Mouse (Mus musculus) right cerebral cortex, postnatal 4 days (tissue): ENCODE results near the gene Cep72.
"Not testable (repeated sequence)": the region's sequence is repeated elsewhere in the genome, so short reads cannot be mapped to it uniquely, and the experiment has no call there.

Source experiments
- DNase-seq: peaks from one replicate; pipeline ENCODE4 v3.0.0-alpha.2; 2022

Cep72 gene

DNA sequence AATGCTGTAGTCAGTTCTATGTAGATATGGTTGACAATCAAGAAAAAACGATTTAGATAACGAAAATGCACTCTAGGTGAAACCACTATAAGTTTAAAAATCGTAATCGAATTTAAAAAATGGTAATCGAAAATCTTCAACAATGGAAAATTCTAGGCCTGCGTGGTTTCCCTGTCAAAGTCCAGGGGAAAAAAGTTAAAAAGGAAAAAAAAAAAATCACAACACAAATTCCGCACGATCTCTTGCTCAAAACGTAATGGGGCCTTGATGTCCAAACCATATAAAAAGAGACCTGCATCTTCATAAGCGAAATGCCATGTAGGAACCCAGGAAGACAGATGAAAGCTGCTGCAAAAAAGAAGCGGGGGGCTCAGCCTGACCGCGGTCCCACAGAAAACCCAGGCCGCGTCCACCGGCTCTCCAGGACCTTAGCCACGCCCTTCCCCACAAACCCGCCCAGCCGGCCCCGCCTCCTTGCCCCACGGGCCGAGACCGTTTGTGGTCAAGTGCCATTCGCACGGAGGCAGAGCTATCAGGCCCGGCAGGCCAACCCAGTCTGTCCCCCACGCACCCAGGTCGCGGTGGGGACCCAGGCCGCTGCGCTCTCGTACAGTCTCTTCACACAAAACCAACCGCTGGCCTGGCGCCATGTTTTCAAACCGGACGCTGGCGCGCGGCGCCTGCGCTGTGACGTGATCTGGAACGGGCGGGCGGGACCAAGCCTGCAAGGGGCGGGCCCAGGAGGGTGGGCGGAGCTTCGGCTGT lies at the start of gene Cep72:
TSS of gene Cep72 (minus strand) at position 687 of the 765 bp plus-strand sequence.
- DNase-seq, result peak; percentile 98

DNA sequence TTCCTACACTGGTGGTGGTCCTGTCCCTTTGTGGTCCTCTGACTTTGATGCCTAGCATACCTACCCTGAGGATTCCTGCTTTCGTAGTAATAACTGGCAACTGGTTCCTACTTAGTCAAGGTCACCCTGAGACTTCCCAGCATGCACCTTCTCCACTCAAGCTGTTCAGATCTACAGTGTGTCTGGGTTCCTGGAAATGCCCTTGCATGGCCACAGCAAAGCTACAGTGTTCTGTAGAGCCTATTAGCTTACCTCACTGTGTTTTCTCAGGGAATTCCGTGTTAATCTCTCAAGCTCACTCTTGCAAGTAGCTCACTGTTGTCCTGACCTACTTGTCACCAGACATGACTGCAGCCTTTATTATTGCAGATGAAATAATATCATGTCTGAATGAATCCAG lies 45.3 kb upstream of the Cep72 start:
- DNase-seq, result no peak

- no peak for DNase-seq
Observed at GRCm38 (mm10) chr13:74104417-74104816, 42.3 kb upstream of the Cep72 start.

DNA sequence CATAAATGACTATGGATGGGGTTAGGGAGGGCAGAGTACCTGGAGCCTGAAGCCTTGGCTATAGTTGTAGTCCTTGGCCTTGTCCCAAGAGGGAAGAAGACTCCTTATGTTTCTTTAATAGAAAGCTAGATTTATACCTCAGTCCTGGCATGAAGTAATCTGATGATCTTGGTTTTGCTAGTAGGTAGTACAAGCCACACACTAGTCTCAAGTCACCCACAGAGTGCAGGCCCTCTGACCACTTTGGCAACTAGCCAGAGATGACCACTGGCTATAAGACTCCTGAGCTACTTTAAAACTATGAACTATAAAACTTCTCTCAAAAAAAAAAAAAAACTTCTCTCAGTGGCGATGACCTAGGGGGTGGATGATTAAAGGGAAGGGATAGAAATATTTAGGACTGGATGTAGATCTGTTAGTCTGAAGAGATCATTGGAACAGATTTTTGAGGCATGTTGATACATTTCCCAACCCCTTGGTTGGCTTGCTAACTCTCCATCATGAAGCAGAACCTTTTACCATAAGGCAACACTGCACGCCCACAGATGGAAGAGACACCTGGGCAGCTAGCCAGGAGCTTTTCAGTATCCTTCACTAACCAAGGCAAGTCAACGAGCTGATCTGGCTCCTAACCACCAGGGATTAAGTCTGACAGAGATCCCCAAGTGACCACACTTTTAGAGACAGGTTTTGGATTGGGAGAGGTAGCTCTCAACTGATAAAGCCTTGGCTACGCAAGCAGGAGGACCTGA lies 40.9 kb upstream of the Cep72 start:
- no peak for DNase-seq

DNA sequence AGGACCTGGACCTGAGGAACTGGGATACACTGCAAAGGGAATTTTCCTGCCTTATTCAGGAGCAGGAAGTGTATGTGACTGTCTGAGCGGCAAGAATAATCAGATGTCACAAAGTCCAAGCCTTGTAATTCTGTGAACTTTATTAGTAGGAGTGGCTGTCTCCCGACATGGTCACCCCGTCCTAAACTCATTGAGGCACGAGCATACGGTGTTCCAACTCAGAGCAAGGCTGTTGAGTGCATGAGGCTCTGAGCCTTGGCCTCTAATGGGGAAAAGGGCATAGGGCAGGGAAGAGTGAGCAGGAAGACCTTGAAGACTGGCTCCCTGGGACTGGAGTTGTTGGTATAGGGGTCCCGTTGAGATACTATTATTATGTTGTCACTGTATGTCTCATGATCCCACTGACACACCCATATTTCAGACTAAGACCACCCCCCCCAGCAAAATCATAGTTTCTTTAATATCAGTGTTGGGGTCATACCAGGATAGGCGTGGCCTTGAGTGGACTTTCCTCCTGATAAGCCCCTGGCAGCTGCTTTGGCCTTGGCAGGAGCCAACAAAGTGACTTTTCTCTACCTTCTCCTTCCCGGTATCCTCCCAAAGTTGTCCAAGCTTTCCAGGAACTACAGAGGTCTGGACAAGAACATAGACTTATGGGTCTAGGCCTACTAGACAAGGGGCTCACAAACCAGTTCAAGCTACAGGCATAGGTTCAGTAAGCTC lies 40.2 kb upstream of the Cep72 start:
- DNase-seq, result no peak

GRCm38 (mm10) chr13:74098913-74099312 lies 36.8 kb upstream of the Cep72 start:
- no peak for DNase-seq

DNA sequence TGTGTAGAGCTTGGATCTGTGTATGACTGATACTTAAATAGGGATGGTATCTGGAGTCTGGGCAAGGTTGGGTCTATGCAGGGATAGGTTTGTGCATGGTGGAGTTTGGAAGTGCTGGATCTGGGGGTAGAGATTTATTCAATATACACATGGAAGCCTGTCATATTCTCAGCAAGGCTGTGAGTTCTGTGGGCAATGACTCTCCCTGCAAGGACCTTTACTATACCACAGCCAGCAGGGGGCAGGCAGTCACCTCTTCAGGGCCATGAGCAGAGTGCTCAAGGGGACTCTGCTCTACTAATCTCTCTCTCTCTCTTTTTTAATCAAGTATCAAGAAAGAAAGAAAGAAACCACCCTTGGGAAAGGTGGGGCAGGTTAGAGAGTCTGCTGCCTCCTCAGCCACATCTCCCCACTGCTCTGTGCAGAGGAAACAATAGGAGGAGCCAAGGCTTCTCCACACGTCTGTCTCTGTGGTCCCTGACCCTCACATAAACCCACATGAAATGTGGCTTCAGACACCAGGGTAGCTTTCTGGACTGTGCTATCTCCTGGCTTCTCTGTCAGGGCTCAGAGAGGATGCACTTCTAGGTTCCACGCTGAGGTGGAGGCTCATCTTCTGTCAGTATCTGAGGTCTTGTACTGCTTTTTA lies 34.7 kb upstream of the Cep72 start:
- DNase-seq, result peak; percentile 70

GRCm38 (mm10) chr13:74095936-74096335 lies 33.8 kb upstream of the Cep72 start:
- DNase-seq, result no peak

DNA sequence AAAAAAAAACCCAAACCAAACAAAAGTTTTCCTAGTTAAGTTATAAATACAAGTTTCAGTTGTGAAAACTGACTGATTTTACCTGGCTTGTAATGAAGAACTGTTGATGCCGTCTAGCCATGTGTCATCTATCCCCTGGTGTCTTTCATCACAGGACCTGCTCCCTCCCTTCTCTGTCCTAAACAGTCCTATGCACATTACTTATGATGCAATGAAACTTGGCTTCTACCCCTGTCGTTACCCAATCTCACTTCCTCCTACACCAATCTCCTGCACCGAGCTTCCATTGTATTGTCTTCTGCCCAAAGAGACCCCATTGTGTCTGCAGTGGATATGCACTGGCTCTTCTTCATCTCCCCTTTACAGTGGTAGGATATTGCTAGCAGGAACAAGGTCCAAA lies 28.2 kb upstream of the Cep72 start:
- DNase-seq, result no peak

DNA sequence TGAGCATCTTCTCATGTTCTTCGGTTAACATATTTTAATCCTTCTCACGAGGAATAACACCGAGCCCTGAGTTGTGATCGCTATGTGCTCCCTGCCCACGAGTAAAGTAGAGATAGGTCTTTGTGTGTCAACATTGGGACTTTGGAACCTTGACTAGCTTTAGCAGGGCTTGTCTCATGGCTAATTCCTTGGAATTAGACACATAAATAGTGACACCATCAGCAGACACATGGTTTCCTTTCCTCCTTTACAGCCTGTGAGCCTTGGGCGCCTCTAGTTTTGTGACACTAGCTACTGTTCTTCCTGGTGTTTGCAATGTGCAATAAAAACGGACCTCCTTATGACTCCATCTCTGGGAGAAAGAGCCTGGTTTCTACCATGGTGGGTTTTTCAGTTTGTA lies 11.3 kb upstream of the Cep72 start:
- no peak for DNase-seq

DNA sequence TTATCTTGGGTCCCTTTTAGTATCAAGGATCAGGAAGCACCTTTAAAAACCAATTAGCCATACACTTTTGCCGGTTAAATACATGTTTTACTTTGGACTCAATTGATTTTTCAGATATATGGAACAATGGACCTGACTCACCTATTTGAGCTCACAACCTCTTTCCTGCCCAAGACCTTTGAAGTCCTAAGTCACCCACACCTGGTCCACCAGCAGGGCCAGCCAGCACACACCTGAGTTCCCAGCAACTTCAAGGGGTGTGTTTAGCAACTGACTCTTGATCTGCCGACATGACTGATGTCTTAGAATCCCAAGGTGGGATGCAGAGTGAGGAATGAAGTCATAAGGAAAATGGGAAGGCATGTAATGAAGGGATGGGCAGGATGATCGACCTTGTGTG lies 9.6 kb upstream of the Cep72 start:
- DNase-seq, result no peak

- not testable (repeated sequence) for DNase-seq
Observed at GRCm38 (mm10) chr13:74071244-74071643, 9.1 kb upstream of the Cep72 start.

- DNase-seq, result no peak
Observed at GRCm38 (mm10) chr13:74066576-74066975, 4.5 kb upstream of the Cep72 start.

GRCm38 (mm10) chr13:74063340-74064050 lies 1.4 kb upstream of the Cep72 start:
- DNase-seq, result no peak

- no peak for DNase-seq
Observed at GRCm38 (mm10) chr13:74062378-74063128, 454 bp upstream of the Cep72 start.

DNA sequence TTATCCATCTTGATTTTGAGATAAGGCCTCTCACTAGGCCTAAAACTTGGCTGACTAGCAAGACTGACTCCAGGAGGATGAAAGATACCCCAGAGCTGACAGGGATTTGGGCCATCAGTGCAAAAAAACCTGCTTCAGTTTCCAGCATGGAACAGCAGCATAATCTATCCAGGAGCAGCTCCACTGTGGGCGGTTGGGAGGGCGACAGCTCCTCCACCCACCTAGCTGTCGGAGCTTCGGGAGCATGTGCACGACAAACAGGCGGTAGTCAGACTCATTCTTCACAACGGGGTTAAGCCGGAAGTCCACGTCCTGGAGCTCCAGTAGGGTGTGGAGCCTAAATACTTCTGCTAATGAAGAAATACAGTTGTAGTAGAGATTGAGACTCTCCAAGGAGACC lies 4.0 kb downstream of the Cep72 start:
- no peak for DNase-seq

DNA sequence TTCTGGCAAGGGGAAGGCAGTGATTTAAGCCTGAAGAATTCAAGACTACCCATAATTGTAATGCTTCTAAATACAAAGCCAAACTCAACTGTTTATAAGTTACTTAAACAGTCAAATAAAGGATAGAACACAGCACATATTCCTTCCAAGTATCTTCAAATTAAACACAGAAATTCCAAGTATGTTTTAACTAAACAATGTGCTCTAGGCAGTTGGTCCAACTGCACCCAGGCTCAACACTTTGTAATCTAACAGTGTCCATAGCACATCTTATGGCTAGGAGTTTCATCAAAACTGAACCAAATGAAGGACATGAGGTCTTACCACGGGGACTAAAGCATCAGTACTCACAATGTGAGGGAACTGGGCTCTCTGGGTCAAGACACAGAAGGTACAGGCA lies 5.9 kb downstream of the Cep72 start:
- DNase-seq, result no peak

GRCm38 (mm10) chr13:74039926-74040325 lies 22.2 kb downstream of the Cep72 start:
- DNase-seq, result no peak

DNA sequence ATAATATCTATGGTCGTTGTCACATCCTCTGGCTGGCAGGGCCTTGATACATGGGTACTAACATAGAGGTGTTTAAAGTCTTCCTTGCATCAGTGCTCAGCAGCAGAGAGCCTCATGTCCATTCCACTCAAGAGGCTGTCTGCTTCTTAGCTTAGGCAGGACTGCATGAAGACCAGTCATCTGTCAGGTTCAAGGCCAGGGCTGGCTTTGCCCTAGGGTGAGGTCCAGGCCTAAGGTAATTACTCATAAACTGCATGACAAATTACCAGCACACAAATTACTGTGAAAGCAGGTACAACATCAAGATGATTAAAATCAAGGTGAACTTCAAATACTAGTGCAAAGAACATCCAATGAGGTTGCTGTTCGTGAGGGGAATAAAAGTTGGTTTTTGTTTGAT lies 26.3 kb downstream of the Cep72 start:
- DNase-seq, result no peak

GRCm38 (mm10) chr13:74034756-74035155 lies 27.3 kb downstream of the Cep72 start:
- no peak for DNase-seq

DNA sequence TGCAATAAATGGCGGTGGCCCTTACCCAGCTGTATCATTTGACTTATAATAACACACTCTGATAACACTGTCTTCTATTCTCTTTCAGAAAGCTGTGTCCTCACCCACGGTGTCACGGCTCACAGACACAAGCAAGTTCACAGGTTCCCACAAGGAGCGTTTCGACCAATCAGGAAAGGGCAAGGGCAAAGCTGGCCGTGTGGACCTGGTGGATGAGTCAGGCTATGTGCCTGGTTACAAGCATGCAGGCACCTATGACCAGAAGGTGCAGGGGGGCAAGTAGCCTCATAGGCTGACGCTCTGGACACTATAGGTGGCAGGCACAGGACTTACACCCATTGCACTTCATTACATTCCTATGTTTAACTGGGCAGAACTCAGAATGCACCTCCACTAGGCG lies 31.0 kb downstream of the Cep72 start:
- DNase-seq, result no peak

- DNase-seq, result no peak
Observed at GRCm38 (mm10) chr13:74030691-74031090, 31.4 kb downstream of the Cep72 start.
